Mouse (Mus musculus): ENCODE data around the gene Rasal2.

- TF ChIP-seq CTCF (IDR thresholded peaks at IDR 0.05; ENCODE audit: control insufficient read depth, insufficient read depth, insufficient replicate concordance, low read depth, low read length) (no peak), POLR2A (IDR thresholded peaks at IDR 0.05; ENCODE audit: control insufficient read depth, low read depth, low read length) (no peak)
Measured at GRCm38 (mm10) chr1:157230386-157230785, 182.0 kb downstream of the Rasal2 start.
